Mouse (Mus musculus) thymus, adult 2 months (tissue): ENCODE results near the gene Rfk.

ENCODE experiments used
- CTCF ChIP-seq: fragments of 200-500 bp; IDR thresholded peaks from 2 replicates; pipeline ENCODE4 v1.5.1; 2012; ENCODE audit warnings: mild to moderate bottlenecking, control low read depth, low read length, moderate library complexity, borderline replicate concordance; ENCODE audit not compliant: control insufficient read depth, poor library complexity, insufficient read depth; ENCODE audit errors: extremely low read depth
- POLR2A ChIP-seq: fragments of 200-500 bp; IDR thresholded peaks from 2 replicates; pipeline ENCODE4 v1.6.1; 2012; ENCODE audit warnings: mild to moderate bottlenecking, low read length, control low read depth, moderate library complexity; ENCODE audit not compliant: control insufficient read depth, poor library complexity, insufficient read depth; ENCODE audit errors: extremely low read depth

GRCm38 (mm10) chr19:17378845-17379244, 15.0 kb upstream of the Rfk start:
- TF ChIP-seq POLR2A (no peak), CTCF (no peak)
